Mouse (Mus musculus) heart, adult 11 months (tissue): ENCODE data around the gene Sh3bgrl3.
A peak's percentile ranks its signal among the peaks of the same experiment; 100 is the strongest.

Source experiments
- DNase-seq: peaks from one replicate; pipeline ENCODE4 v3.0.0; 2022

The Sh3bgrl3 gene

DNA sequence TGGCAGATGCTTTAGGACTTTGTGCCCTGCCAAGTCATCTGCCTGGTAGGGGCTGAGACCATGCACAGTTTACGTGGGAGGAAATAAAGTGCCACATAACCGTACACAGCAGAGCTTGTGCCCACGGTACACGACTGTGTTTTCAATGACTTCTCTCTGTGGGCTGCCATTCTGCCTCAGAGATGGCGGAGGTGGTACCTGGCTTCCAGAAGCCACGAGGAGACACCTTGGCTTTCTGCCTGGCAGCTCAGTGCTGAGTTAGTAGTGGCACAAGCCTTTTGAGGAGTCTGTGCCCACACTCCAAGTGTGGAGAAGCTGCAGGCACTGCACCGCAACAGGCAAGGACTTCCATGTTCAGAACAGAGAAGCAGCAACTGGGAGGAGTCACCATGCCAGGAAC lies 20.9 kb downstream of the Sh3bgrl3 start:
- DNase-seq = no peak

DNA sequence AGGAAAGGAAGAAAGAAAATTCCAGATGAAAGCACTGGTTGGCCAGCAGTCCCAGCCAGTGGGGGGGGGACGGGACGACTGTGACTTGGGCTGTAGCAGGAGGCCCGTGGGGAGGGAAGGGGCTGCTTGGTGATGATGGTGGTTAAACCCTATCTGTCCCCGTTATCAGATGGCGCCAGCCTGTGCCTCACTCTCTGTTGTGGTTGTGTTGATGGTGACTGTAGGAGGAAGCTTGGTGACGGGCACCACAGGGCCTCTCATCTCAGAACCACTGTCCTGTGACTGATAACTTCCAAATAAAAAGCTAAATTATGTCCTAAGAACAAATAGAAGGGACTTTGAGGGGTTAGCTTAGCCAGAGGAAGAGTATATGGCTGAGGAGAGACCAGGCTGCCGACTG lies 22.5 kb downstream of the Sh3bgrl3 start:
- no peak for DNase-seq

GRCm38 (mm10) chr4:134102742-134103119 lies 25.9 kb downstream of the Sh3bgrl3 start:
- DNase-seq = no peak

DNA sequence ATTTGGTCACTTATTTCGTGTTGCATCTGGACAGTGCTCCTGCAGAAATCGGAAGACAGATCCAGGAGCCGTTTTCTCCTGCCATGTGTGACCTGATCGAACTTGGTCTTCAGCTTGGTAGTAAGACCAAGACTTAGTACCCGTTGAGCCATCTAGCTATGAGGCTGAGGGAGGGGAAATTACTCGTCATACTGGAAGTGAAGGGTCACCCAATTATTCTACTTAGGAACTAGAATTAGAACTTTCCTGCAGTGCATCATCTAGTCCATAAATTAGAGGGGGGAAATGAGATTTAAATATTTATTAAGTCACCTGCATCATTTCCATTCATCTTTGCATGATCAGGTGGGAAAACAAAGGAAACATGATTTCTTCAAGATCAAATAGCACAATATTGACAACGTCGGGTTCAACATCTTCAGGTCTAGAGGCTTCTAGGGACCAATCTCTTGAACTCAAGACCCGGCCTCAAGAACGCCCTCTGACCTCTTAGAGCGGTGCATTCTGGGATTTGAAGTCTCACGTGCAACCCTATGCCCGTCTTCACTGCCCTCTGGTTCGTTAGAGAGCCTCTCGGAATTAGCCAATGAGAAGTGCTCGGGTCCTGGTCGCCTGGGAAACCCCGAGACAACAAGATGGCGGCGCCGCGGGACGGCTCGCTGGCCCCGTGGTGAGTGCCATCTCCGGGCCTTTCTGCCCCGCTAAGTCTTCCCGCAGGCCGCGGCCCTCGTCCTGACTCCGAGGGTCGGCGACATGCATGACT lies 26.4 kb downstream of the Sh3bgrl3 start, which contains the start of gene Ubxn11:
TSS of gene Ubxn11 (plus strand) at position 592 of the 763 bp plus-strand sequence.
- DNase-seq = peak; percentile 99

GRCm38 (mm10) chr4:134100245-134100644 lies 28.3 kb downstream of the Sh3bgrl3 start:
- DNase-seq = no peak

- DNase-seq = peak; percentile 98
These were observed 30.0 kb downstream of the Sh3bgrl3 start for GRCm38 (mm10) chr4:134098628-134099027.

DNA sequence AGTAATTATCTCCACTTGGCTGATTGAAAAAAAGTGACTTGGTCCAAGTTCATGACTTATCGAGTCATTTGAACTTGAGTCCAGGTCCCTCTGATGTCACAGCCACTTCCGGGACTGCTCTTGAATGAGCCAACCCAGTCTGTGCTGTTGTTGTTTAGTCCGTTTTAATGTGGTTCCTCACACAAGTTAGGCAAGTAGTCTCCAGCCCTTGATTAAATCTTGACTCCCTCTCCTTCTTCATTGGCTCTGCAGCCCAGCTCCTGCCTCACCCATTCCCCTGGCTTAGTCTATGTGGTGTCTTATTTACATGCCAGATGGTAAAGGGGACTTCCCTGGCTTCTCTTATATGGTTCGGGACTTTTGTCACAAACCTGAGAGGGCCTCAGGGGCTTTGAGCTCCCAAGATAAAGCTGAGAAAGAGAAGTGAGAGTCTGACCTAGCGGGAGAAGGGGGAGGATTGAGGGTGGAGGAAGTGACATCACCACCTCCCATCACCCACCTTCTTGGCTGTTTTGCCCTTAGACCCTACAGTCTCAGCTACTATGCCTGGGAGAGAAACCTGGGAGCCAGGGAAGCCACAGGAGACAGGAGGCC lies 31.5 kb downstream of the Sh3bgrl3 start:
- DNase-seq = peak; percentile 93

- no peak for DNase-seq
These were observed 32.5 kb downstream of the Sh3bgrl3 start for GRCm38 (mm10) chr4:134096120-134096519.

GRCm38 (mm10) chr4:134094923-134095547 lies 33.6 kb downstream of the Sh3bgrl3 start, which contains the start of gene Cd52:
TSS of gene Cd52 (minus strand) at chr4:134095082.
- DNase-seq = no peak

GRCm38 (mm10) chr4:134094004-134094564 lies 34.5 kb downstream of the Sh3bgrl3 start:
- no peak for DNase-seq

DNA sequence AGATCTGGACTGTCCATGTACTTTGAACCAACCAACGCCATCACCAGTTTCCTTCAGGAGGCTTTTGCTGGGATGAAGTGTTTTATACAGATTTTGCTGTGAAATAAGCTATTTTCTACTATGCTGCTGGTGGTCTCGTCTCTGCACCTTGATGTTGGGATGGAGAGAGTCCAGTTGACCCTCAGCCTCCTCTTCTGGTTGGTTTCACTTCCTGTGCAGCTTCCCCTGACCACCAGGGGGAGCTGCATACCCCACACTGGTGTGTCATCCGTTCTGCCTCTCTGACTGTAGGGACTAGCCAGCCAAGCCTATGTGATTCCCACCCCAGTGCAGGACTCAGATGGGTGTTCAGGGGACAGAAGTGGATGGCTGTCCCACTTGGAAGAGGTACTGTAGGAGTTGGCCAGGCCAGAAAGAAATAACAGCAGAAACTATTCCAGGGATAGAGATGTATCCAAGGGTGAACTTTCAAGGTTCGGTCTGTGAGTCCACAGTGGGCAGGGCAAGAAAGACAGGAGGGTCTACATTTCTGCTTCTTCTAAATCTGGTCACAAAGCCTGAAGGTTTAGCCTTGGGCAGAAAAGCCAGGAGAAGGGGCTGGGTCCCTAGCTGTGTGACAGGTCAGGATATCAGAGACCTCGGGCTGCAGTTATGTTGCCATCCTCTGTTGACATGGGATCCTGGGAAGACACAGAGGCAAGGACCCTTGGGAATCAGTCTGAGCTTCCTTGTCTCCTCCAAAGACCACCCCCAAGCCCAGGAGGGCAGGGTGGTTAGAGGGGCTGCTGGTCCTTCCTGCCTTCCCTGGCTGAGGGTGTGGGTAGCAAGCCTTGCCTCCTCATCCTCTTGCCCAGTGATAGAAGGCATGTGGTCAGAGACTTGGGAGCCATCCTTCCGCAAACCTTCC lies 36.0 kb downstream of the Sh3bgrl3 start:
- peak; percentile 93 for DNase-seq

DNA sequence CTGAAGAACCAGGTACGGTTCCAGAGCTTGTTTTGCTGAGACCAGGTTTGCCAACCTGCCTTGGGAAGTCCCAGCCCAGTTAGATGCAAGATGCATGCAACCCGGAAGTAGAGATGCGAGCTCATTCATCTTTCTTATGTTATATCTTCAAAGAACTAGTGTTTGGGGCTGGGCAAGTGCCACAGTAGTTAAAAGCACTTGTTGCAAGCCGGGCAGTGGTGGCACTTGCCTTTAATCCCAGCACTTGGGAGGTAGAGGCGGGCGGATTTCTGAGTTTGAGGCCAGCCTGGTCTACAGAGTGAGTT lies 37.4 kb downstream of the Sh3bgrl3 start:
- no peak for DNase-seq

- DNase-seq = no peak
These were observed 37.9 kb downstream of the Sh3bgrl3 start for GRCm38 (mm10) chr4:134090521-134091224.

DNA sequence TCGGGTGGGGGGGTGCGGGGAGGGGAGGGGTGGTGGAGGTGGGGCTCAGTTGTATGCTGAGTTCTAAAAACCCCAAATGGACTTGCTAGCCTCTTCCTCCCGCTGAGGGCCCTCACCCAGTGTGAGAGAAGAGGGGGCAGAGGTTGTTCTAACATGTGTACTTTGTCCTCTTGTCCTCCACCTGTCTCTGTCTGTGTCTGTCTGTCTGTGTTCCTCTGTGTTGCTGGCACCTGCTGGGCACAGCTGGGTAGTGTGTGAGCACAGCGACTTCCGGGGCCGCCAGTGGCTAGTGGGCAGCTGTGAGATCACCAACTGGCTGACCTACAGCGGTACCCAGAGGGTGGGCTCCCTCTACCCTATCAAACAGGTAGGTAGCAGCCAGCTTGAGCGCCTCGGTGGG lies 39.6 kb downstream of the Sh3bgrl3 start:
- DNase-seq = no peak

DNA sequence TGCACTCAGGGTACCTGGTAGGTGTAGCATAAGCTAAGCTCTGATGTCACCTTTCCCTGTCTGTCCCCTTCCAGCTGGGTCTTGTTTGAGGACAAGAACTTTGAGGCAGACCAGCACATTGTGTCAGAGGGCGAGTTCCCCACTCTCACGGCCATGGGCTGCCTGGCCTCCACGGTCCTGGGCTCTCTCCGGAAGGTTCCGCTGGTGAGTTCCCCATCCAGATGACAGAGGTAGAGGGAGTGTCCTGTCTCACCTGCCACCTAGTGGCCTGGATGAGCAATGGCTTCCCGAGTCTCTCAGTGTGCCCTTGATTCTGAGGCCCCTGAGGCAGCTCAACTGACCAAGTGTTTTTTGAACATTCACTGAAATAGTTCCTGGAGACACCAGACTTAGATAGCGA lies 41.2 kb downstream of the Sh3bgrl3 start:
- no peak for DNase-seq

GRCm38 (mm10) chr4:134084999-134085398 lies 43.6 kb downstream of the Sh3bgrl3 start:
- DNase-seq = no peak

- no peak for DNase-seq
These were observed 46.1 kb downstream of the Sh3bgrl3 start for GRCm38 (mm10) chr4:134082460-134082859.

- peak; percentile 97 for DNase-seq
These were observed 46.7 kb downstream of the Sh3bgrl3 start for GRCm38 (mm10) chr4:134081730-134082386.

DNA sequence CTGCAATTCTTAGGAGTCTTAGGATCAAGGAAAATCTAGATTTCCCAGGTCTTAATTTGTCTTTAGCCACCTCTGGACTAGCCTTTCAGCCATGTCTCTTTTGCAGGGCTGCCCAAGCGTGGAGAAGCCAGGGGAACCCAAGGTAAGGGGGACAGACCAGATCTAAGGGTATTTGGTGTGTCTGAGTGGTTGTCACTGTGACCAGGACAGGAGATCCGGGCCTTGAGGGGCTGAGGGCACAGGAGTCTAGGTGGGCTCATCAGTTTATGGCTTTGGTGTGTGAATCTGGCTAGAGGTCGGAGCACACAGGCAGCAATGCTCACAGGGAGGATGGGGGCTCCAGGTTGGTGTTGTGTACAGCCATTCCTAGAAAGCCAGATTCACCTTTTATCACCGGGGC lies 47.9 kb downstream of the Sh3bgrl3 start:
- DNase-seq = no peak

- no peak for DNase-seq
These were observed 49.9 kb downstream of the Sh3bgrl3 start for GRCm38 (mm10) chr4:134078694-134079093.
